Mouse (Mus musculus): ENCODE measurements around the gene Slc28a3. TPM values are rescaled to one million over a fixed set of nuclear protein-coding genes. Genes with fewer than 3 reads are reported as not detected.

Slc28a3 gene
- total RNA-seq, 1 experiment from 2014 or later, result not detected

DNA sequence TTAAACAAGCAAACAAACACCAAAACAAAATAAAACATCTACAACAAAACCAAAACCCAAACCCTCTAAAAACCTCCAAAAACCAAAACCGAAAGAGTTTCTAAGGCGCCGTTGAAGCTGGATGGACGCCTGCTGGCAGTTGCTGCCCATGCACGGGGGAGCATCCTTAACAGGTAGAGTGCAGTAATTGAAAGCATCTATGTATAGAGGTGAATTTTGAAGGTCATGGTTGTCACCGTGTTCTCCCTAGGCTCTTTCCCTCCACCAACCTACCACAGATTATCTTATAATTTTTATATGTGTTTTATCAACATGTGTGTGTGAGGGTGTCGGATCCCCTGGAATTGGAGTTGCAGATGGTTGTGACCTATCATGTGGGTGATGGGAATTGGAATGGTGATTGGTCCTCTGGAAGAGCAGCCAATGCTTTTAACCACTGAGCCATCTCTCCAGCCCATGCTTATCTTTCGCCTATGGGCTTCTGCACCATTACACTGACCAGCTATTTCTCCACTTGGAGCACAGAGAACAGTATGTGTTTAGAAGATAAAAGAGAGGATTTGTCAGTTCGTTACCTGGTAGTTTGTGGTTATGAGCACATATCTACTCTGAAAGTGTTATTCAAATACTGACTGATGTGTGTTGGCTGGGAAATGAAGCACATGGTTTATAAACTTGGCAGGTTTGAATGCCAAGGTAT is 89.2 kb downstream of the Slc28a3 start:
- no peak for DNase-seq

DNA sequence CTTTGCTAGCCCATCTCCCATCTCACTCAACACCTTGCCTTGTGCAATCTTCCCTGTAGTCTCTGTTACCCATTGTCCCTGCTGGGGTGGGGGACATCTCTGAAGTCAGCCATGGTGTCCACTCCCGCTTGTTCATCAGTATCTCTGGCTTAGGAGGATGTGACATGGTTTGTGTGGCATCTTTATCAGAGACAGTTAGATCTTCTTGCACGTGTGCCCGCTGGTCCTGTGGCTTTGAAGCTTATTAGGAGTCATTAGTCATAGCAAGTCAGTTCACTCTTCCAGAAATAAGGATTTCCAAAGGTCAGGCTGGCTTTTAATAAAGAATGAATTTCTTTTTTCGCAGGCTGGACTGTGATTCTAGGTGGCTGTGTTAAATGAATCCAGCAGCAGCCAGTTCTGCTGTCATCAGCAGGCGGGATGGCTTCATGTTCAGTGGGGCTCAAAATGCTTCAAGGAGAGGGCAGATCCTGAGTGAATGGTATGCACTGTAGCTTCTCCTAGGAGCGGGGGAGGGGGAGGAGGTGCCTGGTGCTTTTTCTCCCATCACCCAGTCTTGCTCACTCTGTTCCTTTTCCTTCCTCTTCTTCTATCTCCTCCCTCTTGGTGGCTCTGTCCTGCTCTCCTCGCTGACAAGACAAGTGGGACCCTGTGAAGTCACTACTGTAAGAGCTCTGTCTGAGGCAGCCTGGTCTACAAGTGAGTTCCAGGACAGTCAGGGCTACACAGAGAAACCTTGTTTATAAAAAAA is 89.9 kb downstream of the Slc28a3 start:
- DNase-seq, result no peak

DNA sequence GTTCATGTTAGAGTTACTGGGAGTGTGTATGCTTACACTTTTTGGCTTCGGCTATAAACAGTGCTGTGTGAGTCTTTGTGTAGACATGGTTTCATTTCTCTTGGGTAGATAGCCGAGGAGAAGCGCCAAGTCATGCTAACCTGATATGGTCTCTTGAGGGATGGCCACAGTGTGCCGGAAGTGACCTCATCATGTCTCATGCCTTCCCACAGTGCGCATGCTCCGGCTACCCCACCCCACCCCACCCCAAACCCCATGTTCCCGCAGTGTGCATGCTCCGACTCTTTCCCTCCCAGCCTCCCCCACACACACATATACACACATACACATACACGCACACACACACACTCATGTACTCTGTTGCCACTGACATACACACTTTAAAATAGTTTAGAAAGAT is 90.6 kb downstream of the Slc28a3 start:
- no peak for DNase-seq

DNA sequence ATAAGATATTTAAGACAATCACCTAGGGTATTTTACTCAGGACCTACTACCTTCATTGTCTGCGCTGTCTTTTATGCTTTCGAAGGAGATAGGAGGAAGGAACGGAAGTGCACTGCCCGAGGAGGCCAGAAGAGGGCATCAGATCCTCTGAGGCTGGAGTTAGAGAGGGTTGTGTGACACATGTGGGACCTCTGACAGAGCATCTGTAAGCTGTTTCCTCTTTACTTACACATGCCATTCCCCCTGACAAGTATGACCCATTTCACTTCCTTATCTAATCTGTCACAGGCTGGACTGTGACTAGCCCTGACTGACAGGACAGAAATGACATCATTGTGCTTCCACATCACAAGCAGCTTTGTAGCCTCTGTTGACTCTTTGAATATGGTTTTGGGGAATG is 94.4 kb downstream of the Slc28a3 start:
- DNase-seq, result no peak

DNA sequence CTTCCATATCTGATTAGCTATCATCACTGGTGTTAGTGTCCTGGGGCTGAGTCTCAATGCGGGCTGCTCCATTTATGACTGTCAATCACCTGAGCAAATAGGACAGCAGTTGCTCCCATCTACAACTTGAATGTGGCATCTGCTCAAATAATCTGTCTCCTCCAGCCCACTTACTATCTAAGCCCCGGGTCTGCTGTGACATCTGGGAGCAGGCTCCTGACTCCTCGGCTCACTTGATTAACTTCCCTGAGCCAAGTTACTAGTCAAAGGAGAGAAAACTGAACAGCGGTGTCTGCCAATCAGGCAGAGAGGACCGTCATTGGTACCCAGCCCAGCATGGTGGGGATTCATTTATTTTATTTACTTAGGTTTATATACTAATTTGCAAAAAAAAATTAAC is 95.0 kb downstream of the Slc28a3 start:
- no peak for DNase-seq

DNA sequence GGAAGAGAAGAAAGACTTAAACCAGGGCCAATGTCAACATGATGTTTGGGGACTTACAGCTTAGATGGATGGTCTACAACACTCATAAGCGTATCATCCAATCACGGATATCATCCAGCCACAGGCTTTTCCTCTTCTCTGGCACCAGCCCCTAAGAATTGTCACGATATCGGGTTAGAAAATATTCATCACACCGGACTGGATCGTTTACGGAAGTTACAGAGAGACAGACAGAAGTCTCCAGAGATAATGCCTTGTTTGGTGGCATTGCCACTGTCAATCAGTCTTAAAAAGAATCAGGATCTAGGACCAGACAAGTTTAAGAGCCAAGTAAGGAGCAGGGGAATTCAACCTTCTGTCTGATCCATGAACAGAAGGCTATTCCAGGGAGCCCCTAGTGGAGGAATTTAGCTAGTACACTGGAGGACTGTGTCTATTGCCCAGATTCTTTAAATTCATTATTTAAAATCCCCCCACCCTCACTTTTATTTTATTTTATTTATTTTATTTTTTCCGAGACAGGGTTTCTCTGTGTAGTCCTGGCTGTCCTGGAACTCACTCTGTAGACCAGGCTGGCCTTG is 96.4 kb downstream of the Slc28a3 start:
- no peak for DNase-seq

GRCm38 (mm10) chr13:58511926-58512325 is 98.8 kb downstream of the Slc28a3 start:
- no peak for DNase-seq

DNA sequence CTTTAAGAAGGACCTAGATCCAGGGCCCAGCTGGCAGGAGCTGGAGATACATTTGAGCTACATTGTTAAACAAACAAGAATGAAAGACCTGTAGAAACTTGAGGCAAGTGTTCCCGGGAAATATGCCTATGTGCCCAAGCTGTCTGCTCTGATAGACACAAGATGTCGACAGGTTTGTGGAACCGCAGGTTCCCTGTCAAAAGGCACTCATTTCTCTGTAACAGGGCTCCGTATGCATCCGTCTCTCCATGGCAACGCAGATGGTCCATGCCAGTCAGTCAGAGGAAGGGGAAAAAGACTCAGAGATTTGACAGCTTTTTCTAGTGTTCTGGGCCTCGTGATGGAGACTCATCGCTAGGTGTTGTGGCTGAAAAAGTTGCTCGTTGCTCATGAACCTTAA is 99.4 kb downstream of the Slc28a3 start:
- no peak for DNase-seq

- DNase-seq, result no peak
Measured at GRCm38 (mm10) chr13:58509241-58509640, 101.4 kb downstream of the Slc28a3 start.

- no peak for DNase-seq
Measured at GRCm38 (mm10) chr13:58503610-58504009, 107.1 kb downstream of the Slc28a3 start.

DNA sequence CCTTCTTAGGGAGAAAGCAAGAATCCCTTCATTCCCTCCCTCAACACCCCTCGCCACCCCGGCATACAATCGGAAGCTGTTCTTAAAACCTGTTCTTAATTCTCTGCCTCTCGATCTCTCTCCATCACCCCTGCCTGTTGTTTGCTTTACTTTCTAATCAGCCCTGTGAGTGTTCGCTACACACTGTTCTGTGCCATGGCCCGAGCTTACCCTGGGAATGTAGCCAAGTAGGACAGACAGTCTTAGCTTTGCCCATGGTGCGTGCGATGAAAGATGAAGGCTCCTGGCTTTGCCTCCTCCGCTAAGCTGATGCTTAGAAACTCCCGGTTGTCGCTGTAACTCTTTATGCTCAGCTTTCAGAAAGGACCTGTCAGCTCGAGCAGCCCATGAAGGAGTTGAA is 112.9 kb downstream of the Slc28a3 start:
- DNase-seq, result peak; percentile 24

Other genes with a start within 250 kb of the Slc28a3 start
- 25.4 and 26.2 TPM in 2 replicates for gene 2210016F16Rik, start 225.7 kb downstream of the Slc28a3 start, total RNA-seq (2021)
- gene Rmi1, start 208.6 kb downstream of the Slc28a3 start, total RNA-seq (2021), result 18.6 and 19.3 TPM in 2 replicates
- 904 and 935 TPM in 2 replicates for gene Hnrnpk, start 207.5 kb downstream of the Slc28a3 start, total RNA-seq (2021)
- gene Ntrk2, start 195.7 kb upstream of the Slc28a3 start, total RNA-seq (2021), result 29.3 and 31.5 TPM in 2 replicates

All from adrenal gland, postnatal 14 days (tissue).